Mouse (Mus musculus) liver, embryonic 12.5 days (tissue): ENCODE results near the gene Ttc12. TPM values are rescaled to one million over a fixed set of nuclear protein-coding genes. Genes with fewer than 3 reads are reported as not detected.

ENCODE experiments used
- ATAC-seq: fragments of 200-750 bp; cut with Nextera tagmentation; 2 replicates; pipeline ENCODE4 v1.8.0; 2017; ENCODE audit warnings: moderate number of reproducible peaks, mild to moderate bottlenecking, moderate library complexity
- H3K27ac ChIP-seq: fragments of 300-500 bp; sonication (generic); 2 replicates; pipeline ENCODE4 v1.5.1; 2016; ENCODE audit warnings: mild to moderate bottlenecking
- H3K27me3 ChIP-seq: fragments of 300-500 bp; sonication (generic); replicated peaks from 2 replicates; pipeline ENCODE4 v1.6.1; 2016; ENCODE audit warnings: mild to moderate bottlenecking, moderate library complexity
- H3K36me3 ChIP-seq: fragments of 300-500 bp; sonication (generic); 2 replicates; pipeline ENCODE4 v1.6.1; 2016; ENCODE audit warnings: mild to moderate bottlenecking, moderate library complexity
- H3K4me1 ChIP-seq: fragments of 300-500 bp; sonication (generic); 2 replicates; pipeline ENCODE4 v1.6.1; 2016
- H3K4me2 ChIP-seq: fragments of 300-500 bp; sonication (generic); 2 replicates; pipeline ENCODE4 v1.6.1; 2016; ENCODE audit warnings: mild to moderate bottlenecking, moderate library complexity
- H3K4me3 ChIP-seq: fragments of 300-500 bp; sonication (generic); 2 replicates; pipeline ENCODE4 v1.5.1; 2016; ENCODE audit warnings: mild to moderate bottlenecking, moderate library complexity
- H3K9ac ChIP-seq: fragments of 300-500 bp; sonication (generic); 2 replicates; pipeline ENCODE4 v1.6.1; 2016; ENCODE audit warnings: mild to moderate bottlenecking, moderate library complexity
- H3K9me3 ChIP-seq: fragments of 300-500 bp; sonication (generic); replicated peaks from 2 replicates; pipeline ENCODE4 v1.6.1; 2016; ENCODE audit warnings: mild to moderate bottlenecking, moderate library complexity
- WGBS: fragments of 180-500 bp; shearing (Covaris S2); methylation state at CpG from one replicate; pipeline ENCODE4 v1.1.7; 2016; ENCODE audit not compliant: insufficient replicate concordance; 5-methylcytosine and 5-hydroxymethylcytosine counted together
- polyA plus RNA-seq: library from polyadenylated mRNA; unstranded; fragments of >200 nt; fragmentation: Nextera tagmentation; extraction: Ambion mirVana; gene quantifications from 2 replicates; pipeline ENCODE4 v1.2.1, GENCODE M21; 2016

The Ttc12 gene
- polyA plus RNA-seq: 0.23 and 0.33 TPM in 2 replicates

DNA sequence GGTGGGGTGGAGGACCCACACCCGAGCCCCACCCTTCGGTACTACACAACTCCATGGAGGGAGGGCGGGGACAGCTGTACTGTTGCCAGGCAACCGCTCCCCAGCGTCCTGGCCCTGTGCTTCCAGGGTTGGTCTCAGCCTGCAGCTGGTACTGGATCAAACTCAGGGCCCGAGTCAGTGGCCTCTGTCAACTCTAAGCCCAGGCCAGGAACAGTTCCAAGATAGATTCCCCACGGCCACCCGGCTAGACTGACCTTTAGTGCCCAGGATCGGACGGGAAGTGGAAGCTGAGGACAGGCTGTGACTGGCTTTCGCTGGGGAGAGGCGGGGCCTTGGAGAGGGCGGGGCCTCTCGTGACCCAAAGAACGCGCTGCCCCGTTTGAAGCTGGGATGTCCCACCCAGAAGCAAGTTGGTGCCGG is at the start of gene Ttc12:
Gene Ttc12, minus strand, starts transcription at position 334 of the 420 bp plus-strand sequence.
- peak; percentile 88 for ATAC-seq
- H3K36me3 ChIP-seq: no peaks in the 10 kb centered on the region
- WGBS: 1% methylated on average over 18 of the region's 18 CpGs
- H3K4me3 ChIP-seq: peak within 1 kb of the TSS; percentile 54
- no peaks in the 10 kb centered on the region for H3K9me3 ChIP-seq
- peaks cover 14% of the 10 kb centered on the region for H3K4me1 ChIP-seq
- peak within 1 kb of the TSS; percentile 73 for H3K4me2 ChIP-seq
- H3K9ac ChIP-seq: 0 out of 2 replicates have a peak within 1 kb of the TSS, but pooled peaks have one; percentile 18
- H3K27me3 ChIP-seq: no peaks in the 10 kb centered on the region
- no peak within 1 kb of the TSS for H3K27ac ChIP-seq

DNA sequence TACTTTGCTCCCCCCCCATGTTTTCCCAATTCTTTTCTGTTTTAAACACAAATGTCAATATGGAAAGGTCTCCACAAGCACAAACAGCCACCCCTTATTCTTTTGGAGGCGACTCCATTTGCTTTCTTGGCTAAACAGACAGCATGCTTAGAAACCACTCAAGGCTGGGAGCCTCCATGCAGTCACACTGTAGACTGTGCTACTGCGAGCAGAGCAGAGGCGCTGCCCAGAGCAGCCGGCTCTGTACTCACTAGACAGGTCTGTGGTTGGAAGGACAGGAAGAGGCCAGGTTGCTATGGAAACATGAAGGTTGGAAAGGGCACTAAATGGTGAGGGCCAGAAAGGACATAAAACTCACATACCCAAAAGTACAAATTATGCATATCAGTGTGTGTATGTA is 48.9 kb upstream of the Ttc12 start:
- Histone ChIP-seq H3K36me3 (no peaks in the 10 kb centered on the region), H3K27ac (no peak overlapping the region), H3K4me1 (no peaks in the 10 kb centered on the region), H3K27me3 (no peaks in the 10 kb centered on the region), H3K9me3 (no peaks in the 10 kb centered on the region), H3K4me2 (no peak overlapping the region), H3K9ac (no peak overlapping the region), H3K4me3 (no peak overlapping the region)
- 31% methylated on average over 4 of the region's 4 CpGs for WGBS
- no peak for ATAC-seq

DNA sequence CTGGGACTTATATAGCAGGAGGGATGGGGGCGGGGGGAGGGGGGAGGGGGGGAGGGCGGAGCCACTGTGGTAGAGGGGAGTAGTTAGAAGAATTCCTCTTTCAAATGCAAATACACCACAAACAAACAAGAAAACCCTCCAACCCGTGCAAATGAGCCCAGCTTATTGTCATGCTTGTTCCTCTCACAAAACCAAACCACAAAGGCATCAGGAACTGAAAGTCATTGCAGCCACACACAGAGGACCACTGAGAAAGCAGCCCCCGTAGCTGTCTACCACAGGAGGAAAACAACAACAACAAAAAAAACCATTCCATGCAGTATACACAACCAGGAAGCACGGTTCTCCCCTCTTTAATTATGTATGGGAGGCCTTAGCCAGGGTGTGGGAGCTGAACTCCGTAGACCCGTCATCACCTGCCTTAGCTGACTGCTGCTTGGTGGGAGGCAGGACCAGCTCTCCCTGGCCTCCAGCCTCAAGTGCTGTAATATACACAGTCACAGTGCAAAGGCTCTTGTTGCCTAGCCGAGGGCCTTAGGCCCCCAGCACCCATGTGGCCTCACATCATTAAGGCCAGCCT is 48.0 kb upstream of the Ttc12 start:
- no peak overlapping the region for H3K27ac ChIP-seq
- ATAC-seq: no peak
- no peak overlapping the region for H3K4me3 ChIP-seq
- 35% methylated on average over 7 of the region's 8 CpGs for WGBS
- H3K4me2 ChIP-seq: no peak overlapping the region
- H3K9ac ChIP-seq: no peak overlapping the region
- no peaks in the 10 kb centered on the region for H3K27me3 ChIP-seq
- H3K9me3 ChIP-seq: no peaks in the 10 kb centered on the region
- no peaks in the 10 kb centered on the region for H3K4me1 ChIP-seq
- H3K36me3 ChIP-seq: no peaks in the 10 kb centered on the region

DNA sequence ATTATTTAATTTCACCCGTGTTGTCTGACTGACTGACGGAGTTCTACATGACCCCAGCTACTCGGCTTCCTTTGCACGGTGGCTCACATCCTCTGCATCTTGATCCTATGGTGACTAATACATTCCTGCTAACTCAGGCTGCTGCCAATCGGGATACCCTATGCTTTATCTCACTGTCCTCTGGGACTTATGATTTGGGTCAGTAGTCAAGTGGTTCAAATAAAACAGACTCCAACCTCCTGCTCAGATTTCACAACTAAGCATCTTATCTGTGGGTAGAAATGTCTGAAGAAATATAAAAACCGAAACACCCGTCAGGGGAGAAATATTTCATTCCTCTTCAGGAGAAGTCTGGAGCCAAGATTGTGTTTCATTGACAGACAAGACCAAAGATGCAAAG is 47.4 kb upstream of the Ttc12 start:
- H3K36me3 ChIP-seq: no peaks in the 10 kb centered on the region
- H3K4me3 ChIP-seq: no peak overlapping the region
- H3K4me1 ChIP-seq: no peaks in the 10 kb centered on the region
- H3K9ac ChIP-seq: no peak overlapping the region
- ATAC-seq: no peak
- no peak overlapping the region for H3K27ac ChIP-seq
- no peak overlapping the region for H3K4me2 ChIP-seq
- H3K9me3 ChIP-seq: no peaks in the 10 kb centered on the region
- WGBS: 55% methylated on average over 7 of the region's 7 CpGs
- H3K27me3 ChIP-seq: no peaks in the 10 kb centered on the region

DNA sequence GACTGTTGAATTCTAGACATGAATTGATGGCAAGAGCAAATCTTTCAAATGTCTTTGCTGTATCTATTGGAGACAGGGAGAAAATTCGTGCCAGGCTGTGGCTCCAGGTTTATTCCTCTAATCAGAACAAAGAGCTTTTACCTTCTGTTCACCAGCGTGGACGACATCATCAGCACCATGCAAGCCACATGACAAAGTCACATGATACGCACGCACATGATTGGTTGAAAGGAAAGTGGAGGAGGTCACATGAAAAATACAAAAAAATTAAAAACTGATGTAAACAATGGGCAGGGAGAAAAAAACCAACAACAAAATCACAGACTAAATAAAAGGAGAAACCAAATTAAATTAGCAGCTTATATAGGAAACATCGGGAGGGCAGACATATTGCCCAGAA is 45.8 kb upstream of the Ttc12 start:
- H3K4me2 ChIP-seq: no peak overlapping the region
- no peaks in the 10 kb centered on the region for H3K36me3 ChIP-seq
- no peaks in the 10 kb centered on the region for H3K9me3 ChIP-seq
- no peak overlapping the region for H3K9ac ChIP-seq
- H3K27ac ChIP-seq: no peak overlapping the region
- H3K4me3 ChIP-seq: no peak overlapping the region
- no peak for ATAC-seq
- no peaks in the 10 kb centered on the region for H3K4me1 ChIP-seq
- 76% methylated on average over 6 of the region's 6 CpGs for WGBS
- H3K27me3 ChIP-seq: no peaks in the 10 kb centered on the region

DNA sequence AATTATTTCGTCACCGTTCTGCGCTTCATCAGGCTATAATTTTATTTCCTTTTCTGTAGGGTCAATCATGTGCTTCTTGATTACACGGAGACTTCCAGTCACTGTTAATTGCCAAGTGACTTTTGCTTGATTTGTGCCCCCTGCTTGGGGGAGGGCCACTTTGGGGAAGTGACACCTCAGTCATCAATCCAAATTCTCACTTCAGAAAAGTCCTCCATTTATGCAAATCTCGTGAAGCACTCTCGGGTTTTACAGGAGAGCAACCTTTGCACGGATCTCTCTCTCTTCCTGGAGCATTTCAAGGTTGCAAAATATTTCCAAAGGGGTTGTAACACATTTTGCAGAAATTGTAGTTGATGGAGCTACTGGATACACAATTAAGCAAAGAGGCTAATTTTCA is 45.2 kb upstream of the Ttc12 start:
- no peaks in the 10 kb centered on the region for H3K36me3 ChIP-seq
- H3K9me3 ChIP-seq: no peaks in the 10 kb centered on the region
- H3K4me3 ChIP-seq: no peak overlapping the region
- no peak for ATAC-seq
- H3K9ac ChIP-seq: no peak overlapping the region
- H3K4me1 ChIP-seq: no peaks in the 10 kb centered on the region
- H3K27ac ChIP-seq: no peak overlapping the region
- no peaks in the 10 kb centered on the region for H3K27me3 ChIP-seq
- no peak overlapping the region for H3K4me2 ChIP-seq
- WGBS: 47% methylated on average over 7 of the region's 7 CpGs

DNA sequence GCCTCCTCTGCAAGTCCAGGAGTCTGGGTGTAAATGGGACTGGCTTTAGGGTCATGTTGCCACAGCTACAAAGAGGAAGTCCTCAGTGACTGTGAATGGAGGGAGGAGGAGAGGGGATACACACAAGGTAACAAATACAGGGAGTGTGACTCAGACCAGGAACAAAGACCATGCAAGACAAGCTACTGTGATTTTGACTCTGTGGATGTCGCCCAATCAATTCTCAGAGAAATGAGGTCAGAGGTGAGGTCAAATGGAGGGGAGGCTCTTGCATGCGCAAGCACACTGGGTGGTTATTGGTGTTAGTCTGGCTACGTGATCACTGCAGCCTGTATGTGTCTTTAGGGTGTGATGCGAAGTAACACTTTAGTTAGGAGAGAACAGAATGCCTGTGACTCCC is 44.7 kb upstream of the Ttc12 start:
- Histone ChIP-seq H3K36me3 (no peaks in the 10 kb centered on the region), H3K4me1 (no peaks in the 10 kb centered on the region), H3K9me3 (no peaks in the 10 kb centered on the region), H3K9ac (no peak overlapping the region), H3K27me3 (no peaks in the 10 kb centered on the region), H3K4me3 (no peak overlapping the region), H3K27ac (no peak overlapping the region), H3K4me2 (no peak overlapping the region)
- no peak for ATAC-seq
- 39% methylated on average over 4 of the region's 4 CpGs for WGBS

GRCm38 (mm10) chr9:49529366-49529959 is 43.4 kb upstream of the Ttc12 start:
- no peaks in the 10 kb centered on the region for H3K9me3 ChIP-seq
- ATAC-seq: no peak
- no peak overlapping the region for H3K9ac ChIP-seq
- no peak overlapping the region for H3K4me2 ChIP-seq
- no peak overlapping the region for H3K4me3 ChIP-seq
- H3K36me3 ChIP-seq: no peaks in the 10 kb centered on the region
- 63% methylated on average over 8 of the region's 8 CpGs for WGBS
- no peaks in the 10 kb centered on the region for H3K27me3 ChIP-seq
- H3K27ac ChIP-seq: no peak overlapping the region
- no peaks in the 10 kb centered on the region for H3K4me1 ChIP-seq

- Histone ChIP-seq H3K9me3 (no peaks in the 10 kb centered on the region), H3K4me2 (no peak overlapping the region), H3K36me3 (no peaks in the 10 kb centered on the region), H3K4me1 (no peaks in the 10 kb centered on the region), H3K27me3 (no peaks in the 10 kb centered on the region), H3K9ac (no peak overlapping the region), H3K4me3 (no peak overlapping the region), H3K27ac (no peak overlapping the region)
- whole genome bisulfite sequencing: 49% methylated on average over 10 of the region's 10 CpGs
- no peak for ATAC-seq
These were observed 42.9 kb upstream of the Ttc12 start for GRCm38 (mm10) chr9:49528943-49529342.

- ATAC-seq: no peak
- Histone ChIP-seq H3K9ac (no peak overlapping the region), H3K36me3 (no peaks in the 10 kb centered on the region), H3K27ac (no peak overlapping the region), H3K4me3 (no peak overlapping the region), H3K9me3 (no peaks in the 10 kb centered on the region), H3K4me1 (no peaks in the 10 kb centered on the region), H3K4me2 (no peak overlapping the region), H3K27me3 (no peaks in the 10 kb centered on the region)
- WGBS: 67% methylated on average over 5 of the region's 5 CpGs
These were observed 42.0 kb upstream of the Ttc12 start for GRCm38 (mm10) chr9:49528026-49528425.

DNA sequence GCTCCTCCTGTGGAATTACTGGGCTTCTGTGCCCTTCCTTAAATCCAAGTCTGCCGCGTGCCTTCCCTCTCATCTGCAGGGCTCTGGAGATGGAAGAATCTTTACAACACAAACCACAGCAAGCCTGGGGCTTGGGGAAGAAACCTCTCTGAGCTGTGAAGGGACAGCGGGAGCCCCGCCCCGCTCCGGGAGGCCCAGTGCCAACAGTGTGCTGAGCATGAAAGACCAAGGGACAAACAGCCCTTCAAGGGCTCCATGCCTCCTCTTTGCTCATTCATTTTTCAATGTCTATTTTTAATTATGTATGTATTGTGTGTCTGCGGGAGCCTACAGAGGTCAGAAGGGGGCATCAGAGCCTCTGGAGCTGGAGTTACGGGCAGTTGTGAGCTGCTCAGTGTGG is 41.3 kb upstream of the Ttc12 start:
- Histone ChIP-seq H3K4me1 (no peaks in the 10 kb centered on the region), H3K27me3 (no peaks in the 10 kb centered on the region), H3K27ac (no peak overlapping the region), H3K9me3 (no peaks in the 10 kb centered on the region), H3K36me3 (no peaks in the 10 kb centered on the region), H3K9ac (no peak overlapping the region), H3K4me3 (no peak overlapping the region), H3K4me2 (no peak overlapping the region)
- no peak for ATAC-seq
- WGBS: 79% methylated on average over 8 of the region's 8 CpGs

GRCm38 (mm10) chr9:49524721-49525120 is 38.7 kb upstream of the Ttc12 start:
- WGBS: 58% methylated on average over 9 of the region's 9 CpGs
- no peak for ATAC-seq
- no peak overlapping the region for H3K27ac ChIP-seq
- H3K4me3 ChIP-seq: no peak overlapping the region
- H3K36me3 ChIP-seq: no peaks in the 10 kb centered on the region
- H3K4me1 ChIP-seq: no peaks in the 10 kb centered on the region
- H3K4me2 ChIP-seq: no peak overlapping the region
- no peaks in the 10 kb centered on the region for H3K9me3 ChIP-seq
- no peaks in the 10 kb centered on the region for H3K27me3 ChIP-seq
- no peak overlapping the region for H3K9ac ChIP-seq

DNA sequence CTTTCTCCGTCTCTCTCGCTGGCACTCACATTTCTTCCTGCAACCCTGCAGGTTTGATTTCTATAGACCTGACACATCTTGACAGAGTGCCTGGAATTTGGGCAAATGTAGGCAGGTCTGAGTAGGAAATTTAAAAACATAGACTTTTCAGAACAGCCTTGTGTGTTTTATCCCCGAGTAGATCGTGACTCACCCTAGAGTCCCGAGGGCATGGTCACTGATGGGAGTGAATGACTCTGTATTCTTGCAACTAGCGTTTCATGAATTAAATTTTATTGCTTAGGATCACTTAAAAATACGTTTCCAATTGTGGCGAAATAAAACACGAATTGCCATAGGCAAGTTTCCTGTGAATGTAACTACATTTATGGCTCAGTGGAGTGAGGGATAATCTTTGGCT is 37.9 kb upstream of the Ttc12 start:
- no peak overlapping the region for H3K4me3 ChIP-seq
- no peaks in the 10 kb centered on the region for H3K27me3 ChIP-seq
- WGBS: 77% methylated on average over 9 of the region's 9 CpGs
- no peaks in the 10 kb centered on the region for H3K9me3 ChIP-seq
- H3K4me1 ChIP-seq: no peaks in the 10 kb centered on the region
- no peaks in the 10 kb centered on the region for H3K36me3 ChIP-seq
- no peak overlapping the region for H3K4me2 ChIP-seq
- ATAC-seq: no peak
- no peak overlapping the region for H3K27ac ChIP-seq
- H3K9ac ChIP-seq: no peak overlapping the region
